Mouse (Mus musculus) kidney, adult 2 months (tissue): ENCODE data around the gene Dgki. TPM values are rescaled to one million over a fixed set of nuclear protein-coding genes. Genes with fewer than 3 reads are reported as not detected.

Experiments
- DNase-seq: peaks from one replicate; pipeline ENCODE4 v3.0.0; 2021
- H3K27ac ChIP-seq: fragments of 200-500 bp; 2 replicates; pipeline ENCODE4 v1.5.1; 2012; ENCODE audit warnings: low read depth, low read length, control low read depth, inconsistent platforms; ENCODE audit not compliant: insufficient read depth
- H3K27me3 ChIP-seq: fragments of 200-500 bp; replicated peaks from 2 replicates; pipeline ENCODE4 v1.6.1; 2012; ENCODE audit warnings: mild to moderate bottlenecking, moderate library complexity, low read length, inconsistent platforms; ENCODE audit not compliant: control insufficient read depth, insufficient read depth
- H3K36me3 ChIP-seq: fragments of 200-500 bp; 2 replicates; pipeline ENCODE4 v1.6.1; 2012; ENCODE audit warnings: mild to moderate bottlenecking, moderate library complexity, low read length, inconsistent platforms; ENCODE audit not compliant: control insufficient read depth, insufficient read depth
- H3K4me1 ChIP-seq: fragments of 200-500 bp; 2 replicates; pipeline ENCODE4 v1.6.1; 2011; ENCODE audit warnings: low read length; ENCODE audit not compliant: control insufficient read depth, insufficient read depth
- H3K4me3 ChIP-seq: fragments of 200-500 bp; 2 replicates; pipeline ENCODE4 v1.5.1; 2011; ENCODE audit warnings: mild to moderate bottlenecking, low read depth, low read length, control low read depth; ENCODE audit not compliant: insufficient read depth
- CTCF ChIP-seq: fragments of 200-500 bp; conservative IDR thresholded peaks from 2 replicates; pipeline ENCODE4 v1.5.1; 2011; ENCODE audit warnings: low read depth, mild to moderate bottlenecking, control low read depth, low read length, moderate library complexity, mixed read lengths; ENCODE audit not compliant: insufficient read depth, insufficient read length
- POLR2A ChIP-seq: fragments of 200-500 bp; IDR thresholded peaks from one replicate; pipeline ENCODE4 v1.6.1; 2011; ENCODE audit warnings: low read depth, low read length, control low read depth
- WGBS: fragments of 180-500 bp; shearing (Covaris S2); methylation state at CpG from one replicate; pipeline ENCODE4 v1.1.7; 2018; 5-methylcytosine and 5-hydroxymethylcytosine counted together
- polyA plus RNA-seq: library from polyadenylated mRNA; depleted of rRNA; stranded (reverse); fragments of >200 nt; gene quantifications from 2 replicates; pipeline ENCODE4 v1.2.3, GENCODE M21; 2012

Dgki gene
- polyA plus RNA-seq, 1 experiment: 0.05 TPM

GRCm38 (mm10) chr6:36973096-36973495 is 326.9 kb downstream of the Dgki start:
- TF ChIP-seq POLR2A (no peak), CTCF (no peak)
- Histone ChIP-seq H3K27ac (no peak overlapping the region), H3K36me3 (no peaks in the 10 kb centered on the region), H3K27me3 (no peaks in the 10 kb centered on the region), H3K4me3 (no peak overlapping the region), H3K4me1 (no peaks in the 10 kb centered on the region)
- 61% methylated on average over 9 of the region's 9 CpGs for WGBS
- DNase-seq: no peak

GRCm38 (mm10) chr6:36972494-36972893 is 327.5 kb downstream of the Dgki start:
- no peaks in the 10 kb centered on the region for H3K27me3 ChIP-seq
- no peaks in the 10 kb centered on the region for H3K4me1 ChIP-seq
- DNase-seq: no peak
- H3K4me3 ChIP-seq: no peak overlapping the region
- H3K27ac ChIP-seq: no peak overlapping the region
- WGBS: 47% methylated on average over 1 of the region's 1 CpGs
- TF ChIP-seq CTCF (no peak), POLR2A (no peak)
- no peaks in the 10 kb centered on the region for H3K36me3 ChIP-seq

DNA sequence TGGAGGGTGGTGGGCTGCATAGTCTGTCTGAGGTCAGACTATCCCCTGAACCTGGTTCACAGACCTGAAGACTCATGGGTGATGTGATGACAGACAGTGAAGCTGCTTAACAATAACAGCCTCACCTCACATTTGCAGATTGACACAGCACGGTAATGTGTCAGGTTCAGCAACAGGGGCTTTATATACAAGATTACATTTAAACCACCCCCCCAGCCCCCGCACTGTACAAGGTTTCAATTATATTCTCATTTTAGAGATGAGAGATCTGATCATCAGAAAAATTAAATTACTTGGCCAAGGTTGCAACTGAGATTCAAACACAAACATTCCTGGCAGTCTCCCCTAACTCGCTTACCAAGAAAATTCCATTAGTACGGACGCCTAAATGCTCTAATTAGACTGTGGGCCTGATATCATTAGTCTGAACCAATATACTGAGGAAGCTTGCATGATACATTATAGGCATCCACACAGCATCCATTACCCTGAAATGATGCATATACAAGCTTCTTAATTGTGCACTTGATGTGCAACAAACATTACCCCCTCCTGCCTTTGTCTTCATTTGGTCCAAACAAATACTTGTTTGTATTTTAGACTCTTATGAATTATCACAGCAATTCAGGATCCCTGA is 330.6 kb downstream of the Dgki start:
- no peak for DNase-seq
- no peak overlapping the region for H3K4me3 ChIP-seq
- no peak overlapping the region for H3K27ac ChIP-seq
- 88% methylated on average over 5 of the region's 5 CpGs for WGBS
- TF ChIP-seq POLR2A (no peak), CTCF (no peak)
- H3K4me1 ChIP-seq: no peaks in the 10 kb centered on the region
- H3K27me3 ChIP-seq: no peaks in the 10 kb centered on the region
- H3K36me3 ChIP-seq: no peaks in the 10 kb centered on the region

DNA sequence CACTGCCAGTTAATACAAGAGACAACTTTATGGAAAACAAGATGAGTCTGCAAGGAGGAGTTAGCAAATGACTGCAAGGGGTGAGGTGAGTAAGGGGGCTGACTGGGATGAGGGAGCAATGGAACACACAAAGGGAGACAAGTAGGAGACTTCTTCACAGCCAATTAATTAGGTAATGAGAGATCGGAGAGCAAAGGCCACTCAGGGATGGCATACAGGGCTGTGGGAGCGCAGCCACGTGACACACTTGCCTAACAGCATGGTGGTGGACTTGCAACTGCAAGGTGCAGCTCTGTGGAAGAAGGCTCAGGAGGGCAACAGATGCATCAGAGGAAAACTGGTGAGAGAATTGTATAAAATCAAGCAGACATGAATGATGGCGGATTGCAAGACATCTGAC is 339.3 kb downstream of the Dgki start:
- TF ChIP-seq POLR2A (no peak), CTCF (no peak)
- WGBS: 67% methylated on average over 4 of the region's 4 CpGs
- DNase-seq: peak; percentile 59
- Histone ChIP-seq H3K4me3 (no peak overlapping the region), H3K4me1 (no peaks in the 10 kb centered on the region), H3K27ac (no peak overlapping the region), H3K36me3 (no peaks in the 10 kb centered on the region), H3K27me3 (no peaks in the 10 kb centered on the region)

DNA sequence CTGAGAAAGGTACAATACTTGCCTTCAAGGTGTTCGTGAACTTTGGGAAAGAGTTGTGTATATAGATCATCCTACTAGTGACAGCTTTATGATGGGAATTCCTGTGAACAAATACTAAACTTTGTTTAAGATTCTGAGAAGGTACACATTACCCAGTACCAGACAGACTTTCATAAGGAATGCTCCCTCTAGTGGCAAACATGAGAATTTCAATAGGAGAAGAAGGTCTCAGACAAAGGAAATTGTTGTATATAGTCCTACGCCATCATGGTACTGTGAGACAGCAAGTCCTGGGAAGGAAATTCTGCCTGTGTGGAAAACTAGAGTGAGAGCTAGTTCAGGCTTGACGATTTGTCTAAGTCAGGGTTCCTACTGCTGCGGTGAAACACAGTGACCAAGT is 344.7 kb downstream of the Dgki start:
- Histone ChIP-seq H3K27ac (no peak overlapping the region), H3K4me3 (no peak overlapping the region), H3K4me1 (no peaks in the 10 kb centered on the region), H3K36me3 (no peaks in the 10 kb centered on the region), H3K27me3 (no peaks in the 10 kb centered on the region)
- TF ChIP-seq POLR2A (no peak), CTCF (no peak)
- WGBS: 93% methylated on average over 4 of the region's 4 CpGs
- peak; percentile 22 for DNase-seq

GRCm38 (mm10) chr6:36950648-36951047 is 349.3 kb downstream of the Dgki start:
- H3K27ac ChIP-seq: no peak overlapping the region
- no peaks in the 10 kb centered on the region for H3K36me3 ChIP-seq
- H3K4me3 ChIP-seq: no peak overlapping the region
- H3K4me1 ChIP-seq: no peaks in the 10 kb centered on the region
- no peaks in the 10 kb centered on the region for H3K27me3 ChIP-seq
- 65% methylated on average over 3 of the region's 3 CpGs for WGBS
- TF ChIP-seq CTCF: no peak
- TF ChIP-seq POLR2A: no peak
- DNase-seq: no peak

DNA sequence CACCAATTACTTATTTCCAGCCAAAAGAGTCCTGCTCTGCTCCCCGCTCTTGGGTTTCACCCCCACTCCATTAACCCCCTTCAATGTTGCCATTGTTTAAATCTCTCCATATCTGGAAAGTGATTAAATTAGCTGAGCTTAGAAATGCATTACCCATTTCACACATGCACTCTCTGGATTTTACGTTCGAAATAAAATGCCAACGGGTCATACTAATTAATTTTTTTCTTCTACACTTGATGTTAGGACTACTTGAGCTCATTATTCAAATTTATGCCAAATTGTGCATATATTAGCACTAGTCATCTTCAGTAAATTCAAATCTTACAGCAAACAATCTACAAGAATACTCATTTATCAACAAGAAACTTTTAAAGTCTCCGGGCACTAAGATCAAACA is 352.1 kb downstream of the Dgki start:
- H3K27ac ChIP-seq: no peak overlapping the region
- no peaks in the 10 kb centered on the region for H3K36me3 ChIP-seq
- WGBS: 89% methylated on average over 5 of the region's 5 CpGs
- H3K4me1 ChIP-seq: no peaks in the 10 kb centered on the region
- TF ChIP-seq CTCF (no peak), POLR2A (no peak)
- no peaks in the 10 kb centered on the region for H3K27me3 ChIP-seq
- no peak overlapping the region for H3K4me3 ChIP-seq
- no peak for DNase-seq
